Mouse (Mus musculus): ENCODE measurements around the gene Wdr62.
"Not testable (repeated sequence)": the region's sequence is repeated elsewhere in the genome, so short reads cannot be mapped to it uniquely, and the experiment has no call there.

Wdr62 gene

DNA sequence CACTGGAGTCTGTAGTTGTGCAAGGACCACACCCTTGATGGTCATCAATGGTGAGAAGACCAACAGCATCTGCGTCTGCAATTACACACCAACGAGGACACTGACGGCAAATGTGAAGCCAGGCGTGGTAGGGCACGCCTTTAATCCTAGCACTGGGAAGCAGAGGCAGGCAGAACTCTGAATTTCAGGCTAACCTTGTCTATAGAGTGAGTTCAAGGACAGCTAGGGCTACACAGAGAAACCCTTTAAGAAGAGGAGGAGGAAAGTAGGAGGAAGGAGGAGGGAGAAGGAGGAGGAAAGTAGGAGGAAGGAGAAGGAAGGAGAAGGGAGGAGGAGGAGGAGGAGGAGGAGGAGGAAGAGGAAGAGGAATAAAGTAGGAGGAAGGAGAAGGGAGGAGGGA lies 14.7 kb downstream of the Wdr62 start:
- DNase-seq (ENCODE audit: extremely low read depth, low read depth): no peak

DNA sequence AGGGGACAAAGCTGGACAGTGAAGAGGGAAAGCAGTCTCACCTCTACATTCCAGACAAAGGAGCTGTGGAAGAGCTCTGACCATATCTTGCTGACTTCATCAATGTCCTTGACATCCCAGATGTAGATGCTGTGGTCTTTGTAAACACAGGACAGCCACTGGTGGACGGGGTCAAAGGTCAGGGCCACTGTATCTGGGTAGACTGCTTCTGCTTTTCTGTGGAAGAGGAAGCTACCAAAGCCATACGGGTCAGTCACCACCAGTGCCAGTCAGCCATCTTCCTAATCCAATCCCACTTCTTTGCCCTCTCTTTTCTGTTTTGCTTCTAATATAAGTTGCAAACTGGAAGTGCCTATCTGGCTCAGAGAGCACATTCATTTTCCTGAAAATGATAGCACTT lies 15.2 kb downstream of the Wdr62 start:
- DNase-seq (ENCODE audit: extremely low read depth, low read depth): no peak

DNA sequence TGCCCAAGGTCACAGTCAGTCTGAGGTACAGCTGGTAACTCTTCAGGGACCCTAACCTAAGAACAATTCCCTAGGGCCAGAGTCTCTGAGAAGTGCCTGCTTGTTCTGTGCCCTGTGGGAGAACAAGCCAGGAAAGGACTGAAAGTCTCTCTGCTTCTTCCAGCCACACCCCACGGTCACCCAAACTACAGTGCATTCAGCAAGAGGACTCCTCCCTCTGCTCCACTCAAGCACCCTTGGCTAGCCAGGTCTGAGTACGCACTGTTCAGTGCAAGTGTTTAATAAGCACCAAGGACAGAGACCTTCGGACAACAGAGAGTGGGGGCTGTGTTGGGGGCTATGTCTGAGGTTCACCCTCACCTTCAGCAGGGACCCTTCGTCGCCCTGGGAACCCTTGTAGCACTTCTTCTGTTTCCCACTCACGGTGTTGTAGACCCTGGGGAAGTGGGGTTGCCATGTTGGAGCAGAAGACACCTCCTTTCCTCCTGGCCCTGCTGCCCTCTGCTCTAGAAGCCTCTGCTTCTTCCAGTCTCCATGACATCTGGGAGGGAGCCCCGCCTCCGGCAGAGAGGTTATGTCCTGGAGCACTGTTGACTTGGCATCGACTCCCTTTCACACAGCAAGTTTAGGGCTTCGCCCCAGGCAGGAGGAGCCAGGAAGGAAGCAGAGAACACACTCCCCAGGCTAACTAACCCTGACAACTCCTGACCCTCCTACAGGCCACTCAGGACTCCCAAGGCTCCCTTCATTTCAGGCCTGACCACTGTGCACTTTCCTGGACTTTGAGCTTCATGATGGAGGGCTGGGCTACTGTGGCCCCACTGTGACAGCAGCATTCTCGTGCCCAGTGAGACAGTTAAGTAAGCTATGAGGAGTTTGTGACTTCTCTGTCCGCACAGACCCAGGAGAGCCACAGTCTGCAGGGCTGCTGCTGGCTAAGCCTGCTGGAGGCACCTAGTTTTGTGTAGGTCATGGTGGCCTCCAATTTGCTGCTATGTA lies 28.0 kb downstream of the Wdr62 start:
- no peak for DNase-seq (ENCODE audit: extremely low read depth, low read depth)

DNA sequence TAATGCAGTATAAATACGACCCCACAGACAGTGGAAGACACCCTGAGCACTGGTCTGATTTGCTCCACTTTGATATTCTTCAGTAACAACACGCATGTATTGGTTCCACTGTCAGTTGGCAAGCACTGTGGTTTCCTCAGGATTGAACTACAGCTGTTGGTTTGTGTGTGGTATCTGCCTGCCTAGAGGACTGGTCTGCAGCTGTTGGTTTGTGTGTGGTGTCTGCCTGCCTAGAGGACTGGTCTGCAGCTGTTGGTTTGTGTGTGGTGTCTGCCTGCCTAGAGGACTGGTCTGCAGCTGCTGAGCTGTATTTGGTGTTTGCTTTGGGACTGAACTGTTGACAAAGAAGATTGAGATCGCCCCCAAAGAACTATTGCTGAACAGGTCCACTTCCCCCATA lies 42.8 kb downstream of the Wdr62 start:
- DNase-seq (ENCODE audit: extremely low read depth, low read depth): not testable (repeated sequence)

DNA sequence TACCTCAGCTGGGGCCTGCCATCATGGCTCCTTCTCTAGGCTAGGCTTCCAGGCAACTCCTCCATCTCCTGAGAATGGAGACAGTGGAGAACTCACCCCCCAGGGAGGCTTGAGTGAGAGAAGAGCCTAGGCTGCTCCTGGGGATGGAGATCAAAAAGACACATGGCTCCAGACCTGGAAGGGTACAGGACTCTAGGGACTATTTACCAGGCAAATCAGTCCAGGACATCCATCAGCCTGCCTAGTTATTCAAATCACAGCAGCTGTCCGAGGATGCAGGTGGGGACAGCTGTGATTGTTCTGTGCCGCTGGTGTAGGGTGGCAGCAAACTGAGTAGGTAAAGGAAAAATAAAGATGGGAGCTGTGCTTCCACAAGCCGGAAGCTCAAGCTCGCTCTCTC lies 44.6 kb downstream of the Wdr62 start, which contains the start of gene Ovol3:
Gene Ovol3, minus strand, starts transcription at position 101 of the 400 bp plus-strand sequence.
- no peak for DNase-seq (ENCODE audit: extremely low read depth, low read depth)

DNA sequence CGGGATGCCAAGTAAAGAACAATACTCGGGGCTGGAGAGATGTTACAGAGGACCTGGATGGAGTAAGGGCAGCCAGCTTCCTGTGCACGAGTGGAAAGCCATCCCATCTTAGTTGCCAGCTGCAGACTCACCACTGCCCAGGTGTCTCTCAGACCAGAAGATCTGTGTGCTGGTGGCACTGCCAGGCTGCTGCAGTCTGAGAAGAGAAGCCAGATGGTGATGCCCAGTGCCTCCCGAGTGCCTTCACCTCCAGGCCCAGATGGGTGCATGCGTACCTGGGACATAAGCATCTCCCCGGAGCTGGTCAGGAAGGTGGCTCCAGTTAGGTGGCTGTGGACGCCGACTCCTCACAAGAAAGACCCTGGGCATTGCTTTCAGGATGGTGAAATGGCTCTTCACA lies 45.1 kb downstream of the Wdr62 start:
- no peak for DNase-seq (ENCODE audit: extremely low read depth, low read depth)

DNA sequence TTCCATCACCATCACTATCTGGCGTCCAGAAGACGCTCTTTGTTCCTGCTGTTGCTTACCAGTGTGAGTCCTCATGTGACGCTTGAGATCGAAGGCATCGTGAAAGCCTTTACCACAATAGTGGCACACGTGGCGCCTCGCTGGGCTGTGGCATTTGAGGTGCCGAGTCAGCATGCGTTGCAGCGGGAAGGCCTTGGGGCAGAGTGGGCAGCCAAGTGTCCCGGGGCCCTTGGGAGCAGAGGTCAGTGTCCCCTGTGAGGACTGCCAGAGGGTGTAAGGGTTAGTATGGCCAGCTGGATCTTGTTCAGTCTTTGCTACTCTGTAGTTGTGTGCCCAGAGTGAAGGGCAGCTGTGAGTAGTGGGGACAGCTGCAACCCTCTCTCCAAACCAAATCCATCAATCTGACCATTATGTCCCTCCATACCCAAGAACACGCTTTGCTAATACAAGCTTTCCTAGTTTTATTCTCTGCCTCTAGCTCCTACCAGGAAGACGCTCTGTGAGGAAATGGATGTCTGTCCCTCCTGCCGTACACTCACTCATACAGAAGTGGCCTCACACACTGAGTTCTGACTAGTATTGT lies 45.9 kb downstream of the Wdr62 start:
- DNase-seq (ENCODE audit: extremely low read depth, low read depth): no peak

DNA sequence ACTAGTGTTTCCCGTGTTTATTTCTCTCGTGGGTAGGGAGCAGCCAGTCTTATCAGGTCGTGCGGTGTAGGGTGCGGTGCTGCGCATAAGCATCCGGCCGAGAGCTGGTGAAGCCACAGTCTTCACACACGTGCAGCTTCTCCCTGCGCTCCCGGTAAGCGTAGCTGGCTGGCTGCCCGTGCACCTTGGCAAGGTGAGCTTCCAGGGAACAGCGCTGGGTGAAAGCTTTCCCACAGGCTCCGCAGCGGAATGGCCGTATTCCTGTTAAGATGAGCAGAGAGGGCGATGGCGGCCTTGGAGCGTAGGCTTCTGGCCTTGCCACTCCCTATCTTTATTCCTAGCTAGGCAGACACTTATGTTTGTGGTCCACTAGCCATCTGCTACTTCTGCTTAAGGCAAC lies 46.8 kb downstream of the Wdr62 start:
- DNase-seq (ENCODE audit: extremely low read depth, low read depth): no peak

DNA sequence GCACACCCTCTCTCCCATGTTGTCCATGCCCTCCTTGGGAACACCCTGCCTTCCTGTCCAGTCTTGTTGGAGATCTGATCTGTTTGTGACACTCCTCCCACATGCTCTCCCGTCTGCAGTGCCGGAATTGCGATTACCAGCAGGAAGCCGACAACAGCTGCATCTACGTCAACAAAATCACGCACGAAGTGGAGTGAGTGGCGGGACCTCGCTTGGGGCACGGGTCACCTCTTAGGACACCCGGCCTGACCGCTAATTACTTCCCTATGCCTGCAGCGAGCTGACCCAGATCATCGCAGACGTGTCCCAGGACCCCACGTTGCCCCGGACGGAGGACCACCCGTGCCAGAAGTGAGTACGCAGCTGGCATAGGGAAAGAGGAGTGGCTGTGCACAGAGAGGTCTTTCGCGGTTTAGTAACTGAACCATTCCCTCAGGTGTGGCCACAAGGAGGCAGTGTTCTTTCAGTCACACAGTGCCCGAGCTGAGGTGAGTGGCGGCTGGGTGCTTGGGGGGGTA lies 47.5 kb downstream of the Wdr62 start:
- DNase-seq (ENCODE audit: extremely low read depth, low read depth): no peak

DNA sequence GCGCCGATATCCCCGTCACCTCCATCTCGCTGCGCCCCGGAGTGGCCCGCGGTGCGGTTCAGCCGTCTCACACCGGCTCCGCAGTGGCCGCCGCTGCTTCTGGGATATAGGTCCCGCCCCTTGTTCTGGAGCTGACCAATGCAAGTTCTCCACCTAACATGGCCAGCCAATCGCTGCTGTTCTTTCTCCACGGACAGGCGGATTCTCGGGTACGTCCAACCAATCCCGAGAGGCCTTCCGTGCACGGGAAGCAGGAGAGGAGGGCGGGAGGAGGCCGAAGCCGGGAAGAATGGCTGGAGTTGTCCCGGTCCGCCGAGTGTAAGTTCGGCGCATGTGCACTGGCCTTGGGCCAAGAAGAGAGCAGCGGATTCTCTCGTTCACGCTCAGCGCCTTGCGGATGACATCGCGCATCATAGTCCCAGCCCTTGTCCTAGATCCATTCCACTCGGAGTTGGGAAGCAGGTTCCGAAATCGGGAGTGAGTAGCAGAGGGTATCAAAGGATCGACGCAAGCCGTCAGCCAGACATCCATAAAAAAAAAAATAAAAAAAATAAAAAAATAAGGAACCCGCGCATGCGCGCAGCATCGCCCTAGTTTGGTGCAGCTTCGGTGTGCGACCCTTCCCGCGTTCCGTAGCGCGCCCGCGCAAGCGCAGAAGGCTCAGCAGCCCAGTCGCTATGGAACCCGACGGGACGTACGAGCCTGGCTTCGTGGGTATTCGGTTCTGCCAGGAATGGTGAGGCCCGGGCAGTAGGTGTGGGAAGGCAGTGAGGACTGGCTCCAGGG lies 48.4 kb downstream of the Wdr62 start, which contains the start of the genes Polr2i and Tbcb:
Gene Polr2i, plus strand, starts transcription at position 280 of the 786 bp plus-strand sequence.
Gene Tbcb, minus strand, starts transcription at position 604 of the 786 bp plus-strand sequence.
- peak; percentile 98 for DNase-seq (ENCODE audit: extremely low read depth, low read depth)

DNA sequence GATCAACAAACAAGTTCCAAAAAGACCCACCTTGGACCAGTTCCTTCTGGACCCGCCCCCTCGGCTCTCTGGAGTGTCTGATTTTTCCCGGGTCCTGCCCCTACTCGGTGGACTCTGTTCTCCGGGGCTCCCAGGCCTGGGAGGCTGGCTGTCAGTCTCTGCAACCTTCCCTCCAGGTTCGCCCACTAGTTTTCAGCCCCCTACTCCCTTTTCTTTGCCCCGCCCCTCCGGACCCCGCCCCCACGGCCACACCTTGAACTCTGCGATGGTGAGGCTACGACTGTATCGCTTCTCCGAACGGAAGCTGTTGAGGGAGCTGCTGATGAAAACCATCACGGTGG lies 48.9 kb downstream of the Wdr62 start:
- DNase-seq (ENCODE audit: extremely low read depth, low read depth): no peak

DNA sequence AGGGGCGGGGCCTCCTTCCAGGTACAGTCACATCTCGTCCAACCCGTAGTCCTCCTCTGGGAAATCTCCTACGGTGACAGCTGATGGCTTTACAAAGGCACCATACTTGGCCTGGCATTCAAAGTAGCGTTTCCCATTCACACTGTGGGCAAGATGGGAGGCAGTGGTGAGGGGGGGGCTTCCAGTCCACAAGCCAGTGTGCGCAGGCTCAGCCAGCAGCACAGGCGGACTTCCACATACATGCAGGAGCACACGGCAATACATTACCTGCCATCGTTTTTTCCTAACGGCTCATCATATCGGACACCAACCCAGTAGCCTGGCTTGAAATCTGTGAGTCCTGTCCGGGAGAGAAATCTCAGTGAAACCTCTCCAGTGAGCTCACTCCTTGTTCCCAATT lies 56.0 kb downstream of the Wdr62 start:
- no peak for DNase-seq (ENCODE audit: extremely low read depth, low read depth)

DNA sequence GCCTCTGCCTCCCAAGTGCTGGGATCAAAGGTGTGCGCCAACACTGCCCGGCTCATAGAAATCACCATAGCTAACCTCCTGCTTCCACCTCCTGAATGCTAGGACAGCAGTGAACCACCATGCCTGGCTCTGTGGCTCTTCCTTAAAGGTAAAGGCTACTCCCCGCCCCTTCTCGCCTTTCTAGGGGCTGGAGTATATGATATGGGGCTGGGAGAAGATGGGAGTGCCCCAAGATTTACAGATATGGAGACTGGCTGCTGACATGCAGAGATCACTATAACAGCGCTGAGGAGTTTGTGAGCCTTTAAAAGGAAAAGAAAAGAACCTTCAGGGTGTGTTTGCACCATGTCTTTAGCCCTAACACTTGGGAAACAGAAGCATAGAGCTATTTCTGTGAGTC lies 58.0 kb downstream of the Wdr62 start:
- DNase-seq (ENCODE audit: extremely low read depth, low read depth): no peak

DNA sequence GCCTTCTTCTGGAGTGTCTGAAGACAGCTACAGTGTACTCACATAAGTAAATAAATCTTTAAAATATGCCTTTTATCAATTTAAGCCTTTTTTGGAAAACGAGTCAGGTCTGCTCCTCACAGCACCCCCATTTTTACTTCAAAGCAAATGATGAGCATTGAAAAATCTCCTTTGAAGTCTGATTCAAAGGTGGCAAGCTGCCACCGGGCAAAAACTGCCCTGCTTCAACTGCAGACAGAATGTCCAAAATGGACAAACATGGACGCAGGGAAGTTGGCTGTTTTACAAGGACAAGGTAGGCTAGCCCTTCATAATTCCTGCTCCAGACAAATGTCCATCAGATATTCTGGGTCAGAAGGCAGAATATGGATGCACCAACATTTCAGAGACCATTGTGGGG lies 58.8 kb downstream of the Wdr62 start:
- no peak for DNase-seq (ENCODE audit: extremely low read depth, low read depth)

DNA sequence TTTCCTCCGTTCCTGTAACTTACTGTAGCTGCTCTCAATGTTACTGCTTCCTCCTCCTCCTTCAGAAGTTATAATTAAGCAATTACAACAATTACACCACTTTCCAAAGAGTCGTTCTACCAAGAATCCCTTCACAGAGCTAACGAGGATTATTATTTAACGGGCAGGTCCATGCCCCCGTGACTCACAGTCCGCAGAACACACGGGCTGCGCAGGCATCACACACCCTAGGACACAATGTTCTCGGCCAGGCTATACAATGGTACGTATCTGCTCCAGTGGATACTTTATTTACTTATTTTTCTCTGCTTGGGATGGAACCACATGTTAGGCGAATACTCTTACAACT lies 60.2 kb downstream of the Wdr62 start:
- DNase-seq (ENCODE audit: extremely low read depth, low read depth): no peak

DNA sequence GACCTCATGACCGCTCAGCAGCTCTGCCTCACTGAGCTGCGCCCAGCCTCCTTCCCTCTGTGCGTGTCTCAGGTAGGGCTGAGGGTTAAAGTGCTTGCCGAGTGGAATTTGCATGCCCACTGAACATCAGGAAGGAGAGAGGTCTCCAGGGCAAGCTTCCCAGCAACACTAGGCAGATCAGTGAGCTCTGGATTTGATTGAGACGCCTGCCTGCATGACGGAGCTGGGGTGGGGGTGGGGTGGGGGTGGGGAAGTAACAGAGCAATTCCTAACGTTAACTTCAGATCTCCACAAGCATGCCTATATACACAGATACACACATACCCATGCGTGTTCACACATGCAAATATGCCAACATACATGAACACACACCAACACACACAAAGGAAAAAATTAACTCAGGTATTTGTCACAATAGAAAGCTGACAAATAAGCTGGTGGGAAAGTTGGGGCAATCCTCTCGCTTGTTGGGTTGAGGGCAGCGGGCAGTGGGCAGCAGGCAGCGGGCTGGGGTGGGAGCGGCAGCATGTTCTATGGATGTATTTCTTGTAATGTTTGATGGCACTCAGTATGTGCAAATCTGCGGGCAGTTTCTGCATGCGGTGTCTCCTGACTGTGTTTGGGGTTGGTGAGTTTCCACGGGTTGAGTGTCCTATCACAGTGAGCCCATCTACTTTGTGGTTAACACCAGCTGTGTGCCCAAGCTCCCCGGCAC lies 60.8 kb downstream of the Wdr62 start:
- no peak for DNase-seq (ENCODE audit: extremely low read depth, low read depth)

DNA sequence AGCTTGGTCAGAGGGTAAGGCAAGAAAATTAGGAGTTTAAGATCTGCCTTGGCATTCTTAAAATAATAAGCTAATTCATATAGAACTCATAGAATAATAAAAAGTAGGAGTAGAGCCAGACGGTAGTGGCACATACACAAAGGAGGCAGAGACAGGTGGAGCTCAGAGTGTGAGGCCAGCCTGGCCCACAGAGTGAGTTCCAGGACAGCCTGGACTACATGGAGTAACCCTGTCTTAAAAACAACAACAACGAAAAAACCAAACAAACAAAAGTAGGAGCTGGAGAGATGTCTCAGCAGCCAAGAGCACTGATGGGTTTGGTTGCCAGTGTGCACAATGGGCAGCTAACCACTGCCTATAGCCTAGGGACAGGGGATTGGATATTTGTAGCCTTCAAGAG lies 62.9 kb downstream of the Wdr62 start:
- no peak for DNase-seq (ENCODE audit: extremely low read depth, low read depth)

DNA sequence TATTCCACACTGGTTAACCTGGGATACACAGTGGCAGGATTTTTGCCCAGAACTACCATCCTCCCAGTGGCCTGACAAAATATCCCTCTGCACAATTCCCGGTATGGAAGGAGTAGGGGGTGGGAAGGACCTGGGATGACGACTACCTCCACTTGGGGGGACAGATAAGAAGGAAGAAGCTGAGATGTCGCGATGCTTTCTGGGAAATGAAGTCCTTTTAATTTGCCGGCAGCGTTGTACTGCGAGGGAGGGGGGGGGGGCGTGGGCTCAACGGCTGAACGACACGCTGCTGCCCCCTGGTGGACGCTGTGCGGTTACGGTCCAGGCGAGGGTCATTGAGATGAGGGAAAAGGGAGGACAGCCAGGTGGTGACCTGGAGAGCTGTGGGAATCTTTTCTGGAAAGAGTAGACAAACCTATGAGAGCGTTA lies 63.5 kb downstream of the Wdr62 start:
- peak; percentile 59 for DNase-seq (ENCODE audit: extremely low read depth, low read depth)

DNA sequence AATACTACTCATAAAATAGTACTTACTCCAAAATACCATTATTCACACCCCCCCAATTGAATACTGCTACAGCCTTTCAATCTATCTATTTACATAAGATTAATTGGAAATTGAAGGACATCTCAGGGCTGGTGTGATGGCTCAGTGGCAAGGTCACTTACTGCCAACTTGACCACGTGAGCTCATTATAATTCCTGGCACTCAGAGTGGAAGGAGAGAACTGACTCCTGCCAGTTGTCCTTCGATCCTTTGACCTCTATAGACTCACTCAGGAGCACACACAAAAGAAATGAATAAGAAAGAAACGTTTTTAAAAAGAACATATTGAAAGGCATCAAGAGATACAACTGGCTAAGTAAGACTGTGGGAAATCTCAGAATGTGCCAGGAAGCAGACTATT lies 64.3 kb downstream of the Wdr62 start:
- DNase-seq (ENCODE audit: extremely low read depth, low read depth): no peak

DNA sequence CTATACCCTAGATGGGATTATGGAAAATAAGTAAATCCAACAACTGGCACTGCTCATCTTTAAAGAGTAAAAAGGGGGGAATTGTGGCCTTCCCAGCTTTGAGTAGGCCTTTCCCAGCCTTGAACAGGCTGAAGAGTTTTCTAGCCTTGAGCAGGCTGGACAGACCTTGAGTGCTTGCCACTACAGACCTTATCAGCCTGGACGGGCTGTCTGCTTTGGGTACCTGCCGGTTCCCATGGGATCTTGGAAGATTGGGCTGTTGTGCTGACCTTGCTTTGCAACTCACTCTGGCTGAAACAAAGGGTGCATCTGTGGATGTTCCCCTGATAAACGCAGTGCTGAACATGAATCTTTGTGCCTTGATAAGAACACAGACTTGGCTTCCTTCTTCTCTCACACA lies 66.3 kb downstream of the Wdr62 start:
- no peak for DNase-seq (ENCODE audit: extremely low read depth, low read depth)

DNA sequence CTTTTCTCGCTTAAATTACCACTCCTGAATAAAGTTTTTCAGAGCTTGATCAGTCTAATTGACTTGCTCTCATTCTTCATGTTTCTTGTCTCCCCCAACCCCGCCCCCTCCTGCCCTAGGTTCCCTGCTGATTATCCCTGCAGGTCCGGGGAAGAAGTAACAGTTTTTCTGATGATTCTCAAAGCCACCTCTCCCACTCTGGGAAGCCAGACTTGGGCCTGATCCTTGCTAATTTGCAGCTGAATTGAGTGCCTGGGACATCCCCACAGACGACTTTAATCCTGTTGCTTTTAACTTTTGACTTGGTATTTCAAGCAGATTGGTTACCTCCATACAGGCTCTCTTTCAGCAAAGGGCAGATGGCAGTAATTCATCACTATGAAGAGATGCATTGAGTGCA lies 69.2 kb downstream of the Wdr62 start:
- DNase-seq (ENCODE audit: extremely low read depth, low read depth): no peak

All from MEL-GATA-1-ER (cell line).